Mouse (Mus musculus) cortical plate, adult 2 months (tissue): ENCODE results near the gene Ttll11. TPM values are rescaled to one million over a fixed set of nuclear protein-coding genes. Genes with fewer than 3 reads are reported as not detected.
A peak's percentile ranks its signal among the peaks of the same experiment; 100 is the strongest.

ENCODE experiments used
- H3K27ac ChIP-seq: fragments of 200-500 bp; 2 replicates; pipeline ENCODE4 v1.5.1; 2012; ENCODE audit warnings: low read length, control low read depth, inconsistent platforms; ENCODE audit not compliant: insufficient read depth
- H3K4me1 ChIP-seq: fragments of 200-500 bp; 2 replicates; pipeline ENCODE4 v1.6.1; 2011; ENCODE audit warnings: low read length; ENCODE audit not compliant: control insufficient read depth, insufficient read depth
- H3K4me3 ChIP-seq: fragments of 200-500 bp; 2 replicates; pipeline ENCODE4 v1.5.1; 2011; ENCODE audit warnings: mild to moderate bottlenecking, low read length, control low read depth; ENCODE audit not compliant: insufficient read depth
- CTCF ChIP-seq: fragments of 200-500 bp; IDR thresholded peaks from 2 replicates; pipeline ENCODE4 v1.5.1; 2011; ENCODE audit warnings: mild to moderate bottlenecking, control low read depth, low read length; ENCODE audit not compliant: insufficient read depth; ENCODE audit errors: extremely low read depth
- POLR2A ChIP-seq: fragments of 200-500 bp; IDR thresholded peaks from 2 replicates; pipeline ENCODE4 v1.6.1; 2011; ENCODE audit warnings: mild to moderate bottlenecking, low read length, control low read depth; ENCODE audit not compliant: insufficient read depth; ENCODE audit errors: extremely low read depth
- polyA plus RNA-seq: library from polyadenylated mRNA; depleted of rRNA; stranded (reverse); fragments of >200 nt; gene quantifications from 2 replicates; pipeline ENCODE4 v1.2.3, GENCODE M21; 2012

Gene Ttll11
- polyA plus RNA-seq, 1 experiment, result 36.1 TPM

DNA sequence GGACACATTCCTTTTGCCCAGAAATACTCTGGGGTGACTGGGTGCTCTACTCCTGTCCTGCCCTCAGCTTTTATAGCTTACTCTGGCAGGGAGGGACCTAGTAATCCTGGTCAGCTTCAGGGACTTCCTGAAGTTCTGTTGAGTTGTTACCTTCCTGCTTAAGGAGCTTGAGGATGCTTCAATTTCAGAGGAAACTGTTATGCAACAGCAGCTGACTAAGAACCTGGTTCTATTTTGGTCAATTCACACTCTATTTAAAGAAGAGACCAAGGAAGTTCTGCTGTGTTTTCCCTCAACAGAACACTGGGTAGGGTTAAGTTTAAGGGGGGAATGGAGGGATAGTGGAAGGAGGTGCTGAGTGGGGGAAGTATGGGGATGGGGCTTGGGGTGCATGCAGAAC lies 19.5 kb upstream of the Ttll11 start:
- Histone ChIP-seq H3K4me1 (no peaks in the 10 kb centered on the region), H3K27ac (no peak overlapping the region), H3K4me3 (no peak overlapping the region)
- TF ChIP-seq POLR2A, result no peak
- no peak for TF ChIP-seq CTCF

- TF ChIP-seq POLR2A (no peak), CTCF (no peak)
- H3K27ac ChIP-seq, result no peak overlapping the region
- no peak overlapping the region for H3K4me3 ChIP-seq
- H3K4me1 ChIP-seq, result no peaks in the 10 kb centered on the region
Measured at GRCm38 (mm10) chr2:35998416-35998815, 18.7 kb upstream of the Ttll11 start.

- no peak for TF ChIP-seq CTCF
- no peak for TF ChIP-seq POLR2A
- no peaks in the 10 kb centered on the region for H3K4me1 ChIP-seq
- H3K4me3 ChIP-seq, result no peak overlapping the region
- no peak overlapping the region for H3K27ac ChIP-seq
Measured at GRCm38 (mm10) chr2:35996753-35997152, 17.0 kb upstream of the Ttll11 start.

DNA sequence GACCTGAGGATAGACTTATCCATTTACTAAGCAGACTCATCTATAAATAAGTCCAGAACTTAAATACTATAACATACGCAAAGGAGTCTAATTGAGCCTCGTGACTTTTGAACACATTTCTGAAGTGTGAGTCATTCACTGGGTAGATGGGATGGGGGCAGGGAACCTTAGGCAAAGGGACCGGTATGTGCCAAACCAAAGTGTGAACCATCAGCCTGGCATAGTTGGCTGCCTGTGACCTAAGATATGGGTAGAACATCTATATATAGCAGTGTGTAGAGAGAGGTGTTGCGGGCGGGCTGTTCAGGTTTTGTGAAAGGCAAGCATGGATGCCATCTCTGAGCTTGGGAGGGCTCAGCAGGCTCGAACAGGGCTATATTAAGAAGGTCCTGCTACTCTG lies 14.6 kb upstream of the Ttll11 start:
- no peaks in the 10 kb centered on the region for H3K4me1 ChIP-seq
- TF ChIP-seq CTCF (no peak), POLR2A (no peak)
- no peak overlapping the region for H3K27ac ChIP-seq
- no peak overlapping the region for H3K4me3 ChIP-seq

GRCm38 (mm10) chr2:35993481-35993880 lies 13.8 kb upstream of the Ttll11 start:
- H3K4me1 ChIP-seq, result no peaks in the 10 kb centered on the region
- H3K4me3 ChIP-seq, result no peak overlapping the region
- H3K27ac ChIP-seq, result no peak overlapping the region
- TF ChIP-seq CTCF, result no peak
- TF ChIP-seq POLR2A, result no peak

DNA sequence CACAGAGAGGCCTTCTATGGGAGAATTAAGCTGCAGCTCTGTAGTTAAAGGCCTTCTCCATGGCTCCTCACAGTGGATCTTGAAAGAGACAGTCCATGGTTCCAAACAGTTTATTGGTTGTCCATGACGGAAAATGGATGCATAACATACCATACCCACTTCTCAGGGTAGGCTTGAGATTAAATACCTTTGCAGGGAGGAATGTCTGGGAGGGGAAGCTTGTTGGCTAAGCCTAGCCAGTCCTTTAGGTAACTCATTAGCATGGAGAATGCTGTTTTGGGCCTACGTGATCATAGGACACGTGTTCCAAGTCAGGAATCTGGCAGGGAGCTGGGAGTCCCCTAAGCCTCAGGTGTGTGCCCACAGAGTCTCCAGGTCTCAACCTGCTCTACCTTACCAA lies 12.5 kb upstream of the Ttll11 start:
- no peak overlapping the region for H3K4me3 ChIP-seq
- H3K4me1 ChIP-seq, result no peaks in the 10 kb centered on the region
- no peak overlapping the region for H3K27ac ChIP-seq
- TF ChIP-seq POLR2A (no peak), CTCF (no peak)

DNA sequence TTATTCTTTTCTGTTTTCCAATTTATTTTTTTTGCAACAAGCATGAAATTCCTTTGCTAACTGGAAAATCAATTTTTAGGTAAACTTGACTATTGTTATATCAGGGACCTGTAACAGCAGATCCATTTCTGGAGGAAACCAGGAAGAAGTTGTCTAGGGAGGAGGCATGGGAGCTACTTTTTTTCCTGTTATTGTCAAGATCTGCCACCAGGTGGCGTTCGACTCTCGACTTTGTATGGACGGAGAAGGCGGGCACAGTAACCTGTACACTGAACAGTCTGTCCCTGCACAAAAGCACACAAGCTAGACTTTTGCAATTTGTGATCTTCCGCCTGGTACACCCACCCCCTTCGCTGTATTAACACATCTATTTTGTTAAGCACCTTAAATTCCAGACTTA lies 4.2 kb upstream of the Ttll11 start:
- Histone ChIP-seq H3K27ac (no peak overlapping the region), H3K4me3 (no peak overlapping the region), H3K4me1 (no peaks in the 10 kb centered on the region; the same call in 1 of the 2 replicates)
- no peak for TF ChIP-seq POLR2A
- peak; percentile 82 for TF ChIP-seq CTCF

GRCm38 (mm10) chr2:35981872-35982271 lies 2.2 kb upstream of the Ttll11 start:
- H3K27ac ChIP-seq, result no peak overlapping the region
- H3K4me1 ChIP-seq, result peaks cover 2% of the 10 kb centered on the region
- H3K4me3 ChIP-seq, result no peak overlapping the region
- TF ChIP-seq CTCF, result no peak
- no peak for TF ChIP-seq POLR2A

- TF ChIP-seq POLR2A, result no peak
- TF ChIP-seq CTCF, result no peak
- Histone ChIP-seq H3K4me1 (peaks cover 2% of the 10 kb centered on the region), H3K4me3 (peak overlapping the region; percentile 64), H3K27ac (peak overlapping the region; percentile 75)
Measured at GRCm38 (mm10) chr2:35978941-35979643, 621 bp downstream of the Ttll11 start.

GRCm38 (mm10) chr2:35978276-35978933 lies 1.3 kb downstream of the Ttll11 start:
- Histone ChIP-seq H3K4me1 (peaks cover 2% of the 10 kb centered on the region), H3K4me3 (peak overlapping the region; percentile 64), H3K27ac (peak overlapping the region; percentile 75; the same call in 1 of the 2 replicates)
- TF ChIP-seq POLR2A (peak; percentile 49; the same call in 1 of the 2 replicates), CTCF (no peak)
